In genomic region chr9:67839981-67840859, GRCm38 (mm10) we compare ENCODE assay signal across 8 mouse cellular contexts. TPM values are rescaled to one million over a fixed set of nuclear protein-coding genes. Genes with fewer than 3 reads are reported as not detected.
A peak's percentile ranks its signal among the peaks of the same experiment; 100 is the strongest.
DNase-seq lines count a peak whose midpoint lies in the region; ATAC-seq and TF ChIP-seq lines count a peak whose summit lies in the region.

Gene Vps13c, plus strand, starts transcription at chr9:67840396.

- WGBS in heart, embryonic 14.5 days: under 1% methylated on average over 40 of the region's 53 CpGs
- under 1% methylated on average over 51 of the region's 53 CpGs for WGBS in liver, embryonic 15.5 days (ENCODE audit: insufficient replicate concordance)
- under 1% methylated on average over 50 of the region's 53 CpGs for WGBS in neural tube, embryonic 12.5 days
- WGBS in stomach, postnatal 0 days: under 1% methylated on average over 31 of the region's 53 CpGs

- peak; percentile 70 for DNase-seq in brain, embryonic 18.5 days (ENCODE audit: low read depth, low spot score)
- peak; percentile 88 for DNase-seq in kidney, postnatal 14 days
- DNase-seq in stomach, postnatal 0 days (ENCODE audit: low spot score): peak; percentile 90

- H3K27ac ChIP-seq in heart, embryonic 14.5 days (replicated peaks in 1 of 2; ENCODE audit: control insufficient read depth in 1 of 2, insufficient read depth in 1 of 2, low read depth in 2 of 2, low read length in 2 of 2): peak within 1 kb of the TSS; percentile 34 to 69; a peak in 2 of 4 replicates
- peak within 1 kb of the TSS; percentile 64 for H3K27ac ChIP-seq in liver, embryonic 15.5 days (replicated peaks)
- H3K27ac ChIP-seq in neural tube, embryonic 12.5 days: peak within 1 kb of the TSS; percentile 71; the same call in 1 of the 2 replicates
- H3K27ac ChIP-seq in stomach, postnatal 0 days (replicated peaks): peak within 1 kb of the TSS; percentile 58; the same call in 1 of the 2 replicates

- peak within 1 kb of the TSS; percentile 74 for H3K4me2 ChIP-seq in heart, embryonic 14.5 days (ENCODE audit: low read length)
- H3K4me2 ChIP-seq in liver, embryonic 15.5 days: peak within 1 kb of the TSS; percentile 77
- H3K4me2 ChIP-seq in neural tube, embryonic 12.5 days (replicated peaks): peak within 1 kb of the TSS; percentile 68
- peak within 1 kb of the TSS; percentile 82 for H3K4me2 ChIP-seq in stomach, postnatal 0 days (replicated peaks; ENCODE audit: low read depth)

- no peaks in the 10 kb centered on the region for H3K27me3 ChIP-seq in heart, embryonic 14.5 days (ENCODE audit: control insufficient read depth, insufficient read depth, low read length)
- H3K27me3 ChIP-seq in liver, embryonic 15.5 days: no peaks in the 10 kb centered on the region
- no peaks in the 10 kb centered on the region for H3K27me3 ChIP-seq in neural tube, embryonic 12.5 days (replicated peaks)
- no peaks in the 10 kb centered on the region for H3K27me3 ChIP-seq in stomach, postnatal 0 days (ENCODE audit: control insufficient read depth, insufficient read depth, low read length)

- ATAC-seq in CD4-positive, CD25-positive, alpha-beta regulatory T cell, adult 4 months: peak; percentile 96
- ATAC-seq in erythroid progenitor cell, adult 5-6 weeks (replicated peaks; ENCODE audit: low FRiP score, poor library complexity, severe bottlenecking): peak; percentile 96
- ATAC-seq in heart, embryonic 14.5 days (ENCODE audit: insufficient number of reproducible peaks, insufficient read depth, low FRiP score, low read depth): peak; percentile 97
- ATAC-seq in liver, embryonic 15.5 days (ENCODE audit: insufficient read depth): peak; percentile 94
- peak; percentile 99 for ATAC-seq in neural tube, embryonic 12.5 days (ENCODE audit: low FRiP score, low read depth)
- ATAC-seq in stomach, postnatal 0 days (ENCODE audit: low FRiP score, low TSS enrichment): peak; percentile 95

- no peaks in the 10 kb centered on the region for H3K9me3 ChIP-seq in heart, embryonic 14.5 days (ENCODE audit: control insufficient read depth, low read length)
- H3K9me3 ChIP-seq in liver, embryonic 15.5 days (replicated peaks): no peaks in the 10 kb centered on the region
- H3K9me3 ChIP-seq in neural tube, embryonic 12.5 days: no peaks in the 10 kb centered on the region
- no peaks in the 10 kb centered on the region for H3K9me3 ChIP-seq in stomach, postnatal 0 days (ENCODE audit: control insufficient read depth, low read length)

- TF ChIP-seq EP300 in stomach, postnatal 0 days (optimal IDR thresholded peaks at IDR 0.05): no peak

- H3K4me1 ChIP-seq in heart, embryonic 14.5 days (ENCODE audit: control insufficient read depth in 2 of 2, insufficient read depth in 2 of 2, low read length in 2 of 2): peaks cover 2 to 10% of the 10 kb centered on the region in 2 experiments; a peak in 3 of 4 replicates
- H3K4me1 ChIP-seq in liver, embryonic 15.5 days (replicated peaks): peaks cover 67% of the 10 kb centered on the region
- H3K4me1 ChIP-seq in neural tube, embryonic 12.5 days: peaks cover 7% of the 10 kb centered on the region; the same call in 1 of the 2 replicates
- H3K4me1 ChIP-seq in stomach, postnatal 0 days (replicated peaks; ENCODE audit: control insufficient read depth, insufficient read depth): no peaks in the 10 kb centered on the region

- H3K9ac ChIP-seq in heart, embryonic 14.5 days (ENCODE audit: low read length): peak within 1 kb of the TSS; percentile 88
- peak within 1 kb of the TSS; percentile 69 for H3K9ac ChIP-seq in liver, embryonic 15.5 days
- H3K9ac ChIP-seq in neural tube, embryonic 12.5 days: peak within 1 kb of the TSS; percentile 64
- peak within 1 kb of the TSS; percentile 83 for H3K9ac ChIP-seq in stomach, postnatal 0 days (ENCODE audit: low read length)

- no peaks in the 10 kb centered on the region for H3K36me3 ChIP-seq in heart, embryonic 14.5 days (ENCODE audit: control insufficient read depth, insufficient read depth, low read length)
- H3K36me3 ChIP-seq in liver, embryonic 15.5 days (replicated peaks): no peaks in the 10 kb centered on the region
- H3K36me3 ChIP-seq in neural tube, embryonic 12.5 days: no peaks in the 10 kb centered on the region
- H3K36me3 ChIP-seq in stomach, postnatal 0 days (ENCODE audit: control insufficient read depth, insufficient read depth, low read length): no peaks in the 10 kb centered on the region

- peak within 1 kb of the TSS; percentile 70 to 96 for H3K4me3 ChIP-seq in heart, embryonic 14.5 days (ENCODE audit: control insufficient read depth in 1 of 2, insufficient read depth in 1 of 2, low read depth in 1 of 2, low read length in 2 of 2)
- peak within 1 kb of the TSS; percentile 74 for H3K4me3 ChIP-seq in liver, embryonic 15.5 days (replicated peaks)
- peak within 1 kb of the TSS; percentile 67 for H3K4me3 ChIP-seq in neural tube, embryonic 12.5 days
- peak within 1 kb of the TSS; percentile 82 for H3K4me3 ChIP-seq in stomach, postnatal 0 days (ENCODE audit: low read depth, low read length)

- no peak for TF ChIP-seq CTCF in stomach, postnatal 0 days (IDR thresholded peaks at IDR 0.05; ENCODE audit: low read depth)

RNA-seq across cellular contexts. Expression of gene Vps13c, which starts in this region (rescaled TPM):
- 10 to 100 TPM; 21.6 to 27.3 TPM for polyA plus RNA-seq in CD4-positive, CD25-positive, alpha-beta regulatory T cell, adult 4 months (2017; shearing (Covaris generic))
- 13.8 and 15.1 TPM in 2 replicates for total RNA-seq in erythroid progenitor cell, adult 5-6 weeks (2015; ENCODE audit: low replicate concordance)
- 6.1 and 10.1 TPM in 2 replicates for total RNA-seq in erythroid progenitor cell, adult 5-6 weeks (2017; ENCODE audit: low replicate concordance)
- polyA plus RNA-seq in heart, embryonic 14.5 days (2014; fragmentation: Nextera tagmentation; extraction: Ambion mirVana): 5.6 and 7.1 TPM in 2 replicates
- polyA plus RNA-seq in liver, embryonic 15.5 days (2015; fragmentation: Nextera tagmentation; extraction: Ambion mirVana): 4.3 and 4.4 TPM in 2 replicates
- 8.0 and 8.2 TPM in 2 replicates for polyA plus RNA-seq in neural tube, embryonic 12.5 days (2016; fragmentation: Nextera tagmentation; extraction: Ambion mirVana)
- 3.8 and 4.5 TPM in 2 replicates for polyA plus RNA-seq in stomach, postnatal 0 days (2015; fragmentation: Nextera tagmentation; extraction: Ambion mirVana)

Comparison
In these comparisons a context has a peak if more than half of its experiments do, and no peak if none do; other contexts are left out.
1. Peak in every context shown above with its lines: DNase-seq, ATAC-seq, H3K4me3 ChIP-seq and H3K27ac ChIP-seq.